Mouse (Mus musculus) adrenal gland, postnatal 14 days (tissue): ENCODE measurements around the gene Mup1. TPM values are rescaled to one million over a fixed set of nuclear protein-coding genes. Genes with fewer than 3 reads are reported as not detected.
"Not testable (repeated sequence)": the region's sequence is repeated elsewhere in the genome, so short reads cannot be mapped to it uniquely, and the experiment has no call there.

Source experiments
- DNase-seq: peaks from one replicate; pipeline ENCODE4 v3.0.0; 2021; ENCODE audit warnings: mixed read lengths
- long read RNA-seq, 2 experiments: library from polyadenylated mRNA; stranded (forward); transcript quantifications; one replicate each; pipeline ENCODE4 v2.0.0; 2021
- total RNA-seq: library from RNA; stranded (reverse); gene quantifications from 2 replicates; pipeline ENCODE4 v1.2.3, GENCODE M21; 2021

Mup1 gene
- not detected in 2 replicates for total RNA-seq
- long read RNA-seq, experiment 1, result 0 reads
- long read RNA-seq, experiment 2, result 0 reads

- DNase-seq, result not testable (repeated sequence)
Observed at GRCm38 (mm10) chr4:60501860-60502259, at the start of gene Mup1. TSS of gene Mup1 (minus strand) at chr4:60501960.

Other genes starting within 250 kb of the Mup1 start
- not detected in 2 replicates for gene Mup9, start 80.0 kb downstream of the Mup1 start, total RNA-seq
- gene Mup10, start 80.2 kb upstream of the Mup1 start, total RNA-seq, result not detected in 2 replicates
- gene Mup11, start 160.5 kb upstream of the Mup1 start, total RNA-seq, result not detected in 2 replicates
- not detected in 2 replicates for gene Mup12, start 239.4 kb upstream of the Mup1 start, total RNA-seq